Mouse (Mus musculus) midbrain, embryonic 14.5 days (tissue): Measurements from ENCODE around the gene Nupr1. TPM values are rescaled to one million over a fixed set of nuclear protein-coding genes. Genes with fewer than 3 reads are reported as not detected.

Experiments used
- ATAC-seq: fragments of 200-750 bp; cut with Nextera tagmentation; 2 replicates; pipeline ENCODE4 v1.8.0; 2017; ENCODE audit warnings: moderate number of reproducible peaks, moderate library complexity; ENCODE audit not compliant: low FRiP score, low TSS enrichment
- DNase-seq: peaks from one replicate; pipeline ENCODE4 v3.0.0-alpha.2; 2015
- H3K27ac ChIP-seq: fragments of 300-500 bp; sonication (generic); replicated peaks from 2 replicates; pipeline ENCODE4 v1.5.1; 2014; ENCODE audit warnings: mild to moderate bottlenecking, low read depth, low read length, moderate library complexity
- H3K27me3 ChIP-seq: fragments of 300-500 bp; sonication (generic); 2 replicates; pipeline ENCODE4 v1.6.1; 2014; ENCODE audit warnings: low read length, control low read depth, mixed read lengths; ENCODE audit not compliant: control insufficient read depth, insufficient read depth
- H3K36me3 ChIP-seq: fragments of 300-500 bp; sonication (generic); 2 replicates; pipeline ENCODE4 v1.6.1; 2014; ENCODE audit warnings: low read length, control low read depth; ENCODE audit not compliant: control insufficient read depth, insufficient read depth
- H3K4me1 ChIP-seq: fragments of 300-500 bp; sonication (generic); 2 replicates; pipeline ENCODE4 v1.6.1; 2014; ENCODE audit warnings: mild to moderate bottlenecking, antibody characterized with exemption, low read length, control low read depth; ENCODE audit not compliant: control insufficient read depth, insufficient read depth
- H3K4me2 ChIP-seq: fragments of 300-500 bp; sonication (generic); 2 replicates; pipeline ENCODE4 v1.6.1; 2014; ENCODE audit warnings: mild to moderate bottlenecking, low read length, moderate library complexity
- H3K4me3 ChIP-seq: fragments of 300-500 bp; sonication (generic); replicated peaks from 2 replicates; pipeline ENCODE4 v1.5.1; 2014; ENCODE audit warnings: low read depth, low read length
- H3K9ac ChIP-seq: fragments of 300-500 bp; sonication (generic); replicated peaks from 2 replicates; pipeline ENCODE4 v1.6.1; 2014; ENCODE audit warnings: mild to moderate bottlenecking, low read length, moderate library complexity
- H3K9me3 ChIP-seq: fragments of 300-500 bp; sonication (generic); 2 replicates; pipeline ENCODE4 v1.6.1; 2016; ENCODE audit warnings: low read length, control low read depth, mixed read lengths; ENCODE audit not compliant: control insufficient read depth
- WGBS: fragments of 180-500 bp; shearing (Covaris S2); extraction: QIAGEN DNeasy Blood & Tissue Kit; methylation state at CpG from one replicate; pipeline ENCODE4 v1.1.7; 2014; 5-methylcytosine and 5-hydroxymethylcytosine counted together
- polyA plus RNA-seq: library from polyadenylated mRNA; unstranded; fragments of >200 nt; fragmentation: Nextera tagmentation; extraction: Ambion mirVana; gene quantifications from 2 replicates; pipeline ENCODE4 v1.2.1, GENCODE M21; 2014

The Nupr1 gene
- polyA plus RNA-seq, 1 experiment from 2014 or later = 5.8 TPM

- no peak overlapping the region for H3K4me2 ChIP-seq
- DNase-seq = no peak
- no peak overlapping the region for H3K4me3 ChIP-seq
- no peak overlapping the region for H3K27ac ChIP-seq
- no peaks in the 10 kb centered on the region for H3K4me1 ChIP-seq
- no peak for ATAC-seq
- no peaks in the 10 kb centered on the region for H3K27me3 ChIP-seq
- no peak overlapping the region for H3K9ac ChIP-seq
- no peaks in the 10 kb centered on the region for H3K36me3 ChIP-seq
- no peaks in the 10 kb centered on the region for H3K9me3 ChIP-seq
Measured at GRCm38 (mm10) chr7:126635375-126635774, 4.7 kb upstream of the Nupr1 start.

GRCm38 (mm10) chr7:126632478-126632877, 1.8 kb upstream of the Nupr1 start:
- Histone ChIP-seq H3K36me3 (no peaks in the 10 kb centered on the region), H3K27ac (no peak overlapping the region), H3K4me2 (no peak overlapping the region), H3K9ac (no peak overlapping the region), H3K9me3 (no peaks in the 10 kb centered on the region), H3K4me1 (no peaks in the 10 kb centered on the region), H3K27me3 (no peaks in the 10 kb centered on the region), H3K4me3 (no peak overlapping the region)
- DNase-seq (no peak), ATAC-seq (no peak)
- 90% methylated on average over 2 of the region's 2 CpGs for WGBS

- Histone ChIP-seq H3K27ac (no peak overlapping the region), H3K4me3 (no peak overlapping the region), H3K9me3 (no peaks in the 10 kb centered on the region), H3K4me1 (no peaks in the 10 kb centered on the region), H3K4me2 (no peak overlapping the region), H3K9ac (no peak overlapping the region), H3K36me3 (no peaks in the 10 kb centered on the region), H3K27me3 (no peaks in the 10 kb centered on the region)
- ATAC-seq (no peak), DNase-seq (no peak)
- WGBS = 40% methylated on average over 3 of the region's 3 CpGs
Measured at GRCm38 (mm10) chr7:126629915-126630314, 746 bp downstream of the Nupr1 start.

- H3K9ac ChIP-seq = no peak overlapping the region
- no peaks in the 10 kb centered on the region for H3K27me3 ChIP-seq
- H3K4me2 ChIP-seq = no peak overlapping the region
- WGBS = 82% methylated on average over 6 of the region's 6 CpGs
- no peak overlapping the region for H3K4me3 ChIP-seq
- no peaks in the 10 kb centered on the region for H3K9me3 ChIP-seq
- no peaks in the 10 kb centered on the region for H3K4me1 ChIP-seq
- no peak for DNase-seq
- H3K36me3 ChIP-seq = no peaks in the 10 kb centered on the region
- ATAC-seq = no peak
- no peak overlapping the region for H3K27ac ChIP-seq
Measured at GRCm38 (mm10) chr7:126628111-126628510, 2.5 kb downstream of the Nupr1 start.

- no peak overlapping the region for H3K27ac ChIP-seq
- no peaks in the 10 kb centered on the region for H3K4me1 ChIP-seq
- DNase-seq (no peak), ATAC-seq (no peak)
- H3K9ac ChIP-seq = no peak overlapping the region
- no peaks in the 10 kb centered on the region for H3K36me3 ChIP-seq
- H3K4me2 ChIP-seq = no peak overlapping the region
- H3K9me3 ChIP-seq = no peaks in the 10 kb centered on the region
- no peak overlapping the region for H3K4me3 ChIP-seq
- 80% methylated on average over 3 of the region's 3 CpGs for WGBS
- no peaks in the 10 kb centered on the region for H3K27me3 ChIP-seq
Measured at GRCm38 (mm10) chr7:126625807-126626600, 4.7 kb downstream of the Nupr1 start.

- Histone ChIP-seq H3K4me3 (no peak overlapping the region), H3K36me3 (no peaks in the 10 kb centered on the region), H3K9me3 (no peaks in the 10 kb centered on the region), H3K27ac (no peak overlapping the region), H3K27me3 (no peaks in the 10 kb centered on the region), H3K9ac (no peak overlapping the region), H3K4me1 (no peaks in the 10 kb centered on the region), H3K4me2 (no peak overlapping the region)
- DNase-seq (peak; percentile 9), ATAC-seq (no peak)
- 62% methylated on average over 6 of the region's 6 CpGs for WGBS
Measured at GRCm38 (mm10) chr7:126625369-126625768, 5.3 kb downstream of the Nupr1 start.

GRCm38 (mm10) chr7:126624774-126625173, 5.9 kb downstream of the Nupr1 start:
- no peak overlapping the region for H3K27ac ChIP-seq
- no peaks in the 10 kb centered on the region for H3K27me3 ChIP-seq
- DNase-seq (no peak), ATAC-seq (no peak)
- 72% methylated on average over 16 of the region's 16 CpGs for WGBS
- no peak overlapping the region for H3K4me3 ChIP-seq
- no peaks in the 10 kb centered on the region for H3K9me3 ChIP-seq
- H3K9ac ChIP-seq = no peak overlapping the region
- no peaks in the 10 kb centered on the region for H3K36me3 ChIP-seq
- H3K4me2 ChIP-seq = no peak overlapping the region
- no peaks in the 10 kb centered on the region for H3K4me1 ChIP-seq

- Histone ChIP-seq H3K36me3 (no peaks in the 10 kb centered on the region), H3K9me3 (no peaks in the 10 kb centered on the region), H3K27ac (no peak overlapping the region), H3K27me3 (no peaks in the 10 kb centered on the region), H3K9ac (no peak overlapping the region), H3K4me2 (no peak overlapping the region), H3K4me3 (no peak overlapping the region), H3K4me1 (no peaks in the 10 kb centered on the region)
- ATAC-seq (no peak), DNase-seq (no peak)
- 90% methylated on average over 1 of the region's 1 CpGs for WGBS
Measured at GRCm38 (mm10) chr7:126623381-126623780, 7.3 kb downstream of the Nupr1 start.
